Mouse (Mus musculus) midbrain, postnatal 0 days (tissue): ENCODE results near the gene Mical2. TPM values are rescaled to one million over a fixed set of nuclear protein-coding genes. Genes with fewer than 3 reads are reported as not detected.

Experiments used
- ATAC-seq: fragments of 200-750 bp; cut with Nextera tagmentation; 2 replicates; pipeline ENCODE4 v1.8.0; 2017; ENCODE audit warnings: moderate number of reproducible peaks, mild to moderate bottlenecking, moderate TSS enrichment, moderate library complexity; ENCODE audit not compliant: low FRiP score
- DNase-seq: peaks from one replicate; pipeline ENCODE4 v3.0.0-alpha.2; 2015; ENCODE audit warnings: low spot score
- H3K27ac ChIP-seq: fragments of 300-500 bp; sonication (generic); 2 replicates; pipeline ENCODE4 v1.5.1; 2014; ENCODE audit warnings: low read depth, mild to moderate bottlenecking, low read length, mixed read lengths
- H3K27me3 ChIP-seq: fragments of 300-500 bp; sonication (generic); 2 replicates; pipeline ENCODE4 v1.6.1; 2014; ENCODE audit warnings: low read length, control low read depth, mixed read lengths; ENCODE audit not compliant: insufficient read depth
- H3K36me3 ChIP-seq: fragments of 300-500 bp; sonication (generic); 2 replicates; pipeline ENCODE4 v1.6.1; 2014; ENCODE audit warnings: low read length, control low read depth, mixed read lengths; ENCODE audit not compliant: insufficient read depth
- H3K4me1 ChIP-seq: fragments of 300-500 bp; sonication (generic); 2 replicates; pipeline ENCODE4 v1.6.1; 2014; ENCODE audit warnings: mild to moderate bottlenecking, control low read depth, antibody characterized with exemption, low read length, mixed read lengths; ENCODE audit not compliant: insufficient read depth
- H3K4me2 ChIP-seq: fragments of 300-500 bp; sonication (generic); 2 replicates; pipeline ENCODE4 v1.6.1; 2014; ENCODE audit warnings: low read depth, mild to moderate bottlenecking, low read length, mixed read lengths; ENCODE audit not compliant: poor library complexity, severe bottlenecking
- H3K4me3 ChIP-seq: fragments of 300-500 bp; sonication (generic); 2 replicates; pipeline ENCODE4 v1.5.1; 2014; ENCODE audit warnings: low read depth, mild to moderate bottlenecking, low read length, moderate library complexity
- H3K9ac ChIP-seq: fragments of 300-500 bp; sonication (generic); replicated peaks from 2 replicates; pipeline ENCODE4 v1.6.1; 2014; ENCODE audit warnings: mild to moderate bottlenecking, low read length, moderate library complexity, mixed read lengths; ENCODE audit not compliant: poor library complexity, severe bottlenecking
- H3K9me3 ChIP-seq: fragments of 300-500 bp; sonication (generic); 2 replicates; pipeline ENCODE4 v1.6.1; 2016; ENCODE audit warnings: low read length, control low read depth
- CTCF ChIP-seq: IDR thresholded peaks from 2 replicates; pipeline ENCODE4 v1.5.1; 2016; ENCODE audit warnings: antibody characterized with exemption, mild to moderate bottlenecking
- WGBS: fragments of 180-500 bp; shearing (Covaris S2); extraction: QIAGEN DNeasy Blood & Tissue Kit; methylation state at CpG from one replicate; pipeline ENCODE4 v1.1.7; 2014; 5-methylcytosine and 5-hydroxymethylcytosine counted together
- polyA plus RNA-seq: library from polyadenylated mRNA; unstranded; fragments of >200 nt; fragmentation: Nextera tagmentation; extraction: Ambion mirVana; gene quantifications from 2 replicates; pipeline ENCODE4 v1.2.1, GENCODE M21; 2015
- total RNA-seq: library from RNA; depleted of rRNA; stranded (reverse); fragments of >200 nt; gene quantifications from 2 replicates; pipeline ENCODE4 v1.2.3, GENCODE M21; 2014

Mical2 gene
- total and polyA plus RNA-seq, 2 experiments from 2014 or later: 6.2 to 11.0 TPM

DNA sequence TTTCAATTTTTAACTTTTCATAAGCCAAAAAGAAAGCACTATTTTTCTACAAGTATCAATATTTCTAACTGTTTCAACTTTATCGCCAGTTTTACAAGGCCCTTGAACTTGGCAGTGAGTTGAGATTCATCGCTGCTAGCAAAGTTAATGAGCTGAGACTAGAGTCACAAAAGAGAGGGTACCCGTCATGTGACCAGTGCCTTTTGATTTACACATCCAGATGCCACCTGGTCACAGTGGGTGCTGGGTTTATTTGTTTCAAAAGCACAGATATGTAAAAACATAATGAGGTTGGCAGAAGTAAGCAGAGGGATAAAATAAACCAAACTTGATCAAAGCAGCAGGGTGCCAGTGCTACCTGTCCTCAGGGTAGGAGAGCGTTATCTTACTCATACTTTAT is 126.3 kb downstream of the Mical2 start:
- Histone ChIP-seq H3K4me1 (no peaks in the 10 kb centered on the region; the same call in 1 of the 2 replicates), H3K4me3 (no peak overlapping the region), H3K4me2 (no peak overlapping the region), H3K36me3 (no peaks in the 10 kb centered on the region), H3K27ac (no peak overlapping the region), H3K9me3 (no peaks in the 10 kb centered on the region), H3K9ac (no peak overlapping the region), H3K27me3 (no peaks in the 10 kb centered on the region)
- no peak for DNase-seq
- TF ChIP-seq CTCF: no peak
- 56% methylated on average over 4 of the region's 4 CpGs for WGBS
- no peak for ATAC-seq

GRCm38 (mm10) chr7:112353011-112353410 is 127.4 kb downstream of the Mical2 start:
- TF ChIP-seq CTCF: no peak
- ATAC-seq (no peak), DNase-seq (no peak)
- no peaks in the 10 kb centered on the region for H3K27me3 ChIP-seq
- H3K9me3 ChIP-seq: no peaks in the 10 kb centered on the region
- H3K36me3 ChIP-seq: no peaks in the 10 kb centered on the region
- H3K9ac ChIP-seq: no peak overlapping the region
- H3K4me3 ChIP-seq: no peak overlapping the region
- H3K4me2 ChIP-seq: no peak overlapping the region
- WGBS: 87% methylated on average over 4 of the region's 4 CpGs
- H3K27ac ChIP-seq: no peak overlapping the region
- H3K4me1 ChIP-seq: no peaks in the 10 kb centered on the region; the same call in 1 of the 2 replicates

DNA sequence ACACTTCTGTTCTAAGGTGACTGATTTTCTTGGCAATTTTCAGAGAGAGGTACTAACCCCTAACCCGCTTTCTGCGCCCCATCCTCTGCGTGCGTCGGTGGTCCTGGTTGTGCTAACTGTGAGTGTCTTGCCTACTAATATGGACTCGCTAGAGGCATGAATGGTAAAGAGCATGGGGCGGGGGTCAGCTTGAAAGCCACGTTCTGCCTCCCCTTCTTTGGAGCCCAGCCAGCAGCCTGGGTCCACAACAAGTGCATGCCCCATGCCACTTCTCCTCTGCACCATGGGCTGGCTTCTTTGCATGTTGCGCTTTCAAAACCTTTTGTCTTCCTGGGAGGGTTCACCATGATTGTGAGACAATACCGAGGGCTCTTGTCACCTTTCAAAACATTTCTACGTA is 128.3 kb downstream of the Mical2 start:
- DNase-seq: no peak

GRCm38 (mm10) chr7:112354503-112354951 is 128.9 kb downstream of the Mical2 start:
- no peaks in the 10 kb centered on the region for H3K27me3 ChIP-seq
- no peak overlapping the region for H3K4me3 ChIP-seq
- peak; percentile 73 for DNase-seq
- no peak overlapping the region for H3K27ac ChIP-seq
- no peaks in the 10 kb centered on the region for H3K36me3 ChIP-seq
- TF ChIP-seq CTCF: no peak
- no peak overlapping the region for H3K9ac ChIP-seq
- H3K4me1 ChIP-seq: no peaks in the 10 kb centered on the region; the same call in 1 of the 2 replicates
- H3K4me2 ChIP-seq: no peak overlapping the region
- WGBS: 14% methylated on average over 7 of the region's 7 CpGs
- peak; percentile 60; the same call in 1 of the 2 replicates for ATAC-seq
- H3K9me3 ChIP-seq: no peaks in the 10 kb centered on the region

More for the DNA sequence above, 128.3 kb downstream of the Mical2 start:
- TF ChIP-seq CTCF: no peak
- no peak overlapping the region for H3K9ac ChIP-seq
- no peak overlapping the region for H3K27ac ChIP-seq
- H3K27me3 ChIP-seq: no peaks in the 10 kb centered on the region
- no peak for ATAC-seq
- no peak overlapping the region for H3K4me2 ChIP-seq
- H3K36me3 ChIP-seq: no peaks in the 10 kb centered on the region
- WGBS: 52% methylated on average over 11 of the region's 11 CpGs
- H3K4me1 ChIP-seq: no peaks in the 10 kb centered on the region; the same call in 1 of the 2 replicates
- H3K4me3 ChIP-seq: no peak overlapping the region
- H3K9me3 ChIP-seq: no peaks in the 10 kb centered on the region

DNA sequence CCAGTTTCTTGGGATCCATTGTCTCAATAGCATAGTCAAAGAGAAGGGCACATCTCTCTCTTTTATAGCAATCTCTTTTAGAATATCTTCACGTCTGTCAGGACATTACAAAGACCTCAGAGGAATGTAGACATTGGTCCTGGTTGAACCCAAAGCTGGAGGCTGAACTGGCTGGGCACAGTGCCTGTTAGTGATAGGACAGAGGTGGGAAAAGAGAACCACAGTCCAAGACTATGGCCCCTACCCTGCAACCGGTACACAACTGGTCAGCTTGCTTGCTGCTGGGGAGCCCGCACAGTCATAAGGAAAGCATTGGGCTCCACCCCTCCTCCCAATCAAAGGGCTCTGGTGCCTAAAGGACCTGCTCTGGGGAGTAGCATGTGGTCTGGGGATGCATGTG is 133.9 kb downstream of the Mical2 start:
- no peaks in the 10 kb centered on the region for H3K36me3 ChIP-seq
- H3K4me1 ChIP-seq: no peaks in the 10 kb centered on the region
- DNase-seq (no peak), ATAC-seq (no peak)
- no peak for TF ChIP-seq CTCF
- no peaks in the 10 kb centered on the region for H3K9me3 ChIP-seq
- no peak overlapping the region for H3K9ac ChIP-seq
- no peak overlapping the region for H3K4me3 ChIP-seq
- no peak overlapping the region for H3K4me2 ChIP-seq
- no peak overlapping the region for H3K27ac ChIP-seq
- 84% methylated on average over 3 of the region's 3 CpGs for WGBS
- H3K27me3 ChIP-seq: no peaks in the 10 kb centered on the region

- Histone ChIP-seq H3K27me3 (no peaks in the 10 kb centered on the region), H3K9ac (no peak overlapping the region), H3K36me3 (no peaks in the 10 kb centered on the region), H3K4me3 (no peak overlapping the region), H3K4me2 (no peak overlapping the region), H3K27ac (no peak overlapping the region), H3K4me1 (no peaks in the 10 kb centered on the region), H3K9me3 (no peaks in the 10 kb centered on the region)
- no peak for ATAC-seq
- TF ChIP-seq CTCF: no peak
- WGBS: 82% methylated on average over 7 of the region's 7 CpGs
- no peak for DNase-seq
Observed at GRCm38 (mm10) chr7:112362574-112363200, 137.0 kb downstream of the Mical2 start.
